Mouse (Mus musculus): Measurements from ENCODE around the gene Cbx5. TPM values are rescaled to one million over a fixed set of nuclear protein-coding genes. Genes with fewer than 3 reads are reported as not detected.
A peak's percentile ranks its signal among the peaks of the same experiment; 100 is the strongest.

Cbx5 gene
- polyA plus RNA-seq, 1 experiment: 52.3 TPM

DNA sequence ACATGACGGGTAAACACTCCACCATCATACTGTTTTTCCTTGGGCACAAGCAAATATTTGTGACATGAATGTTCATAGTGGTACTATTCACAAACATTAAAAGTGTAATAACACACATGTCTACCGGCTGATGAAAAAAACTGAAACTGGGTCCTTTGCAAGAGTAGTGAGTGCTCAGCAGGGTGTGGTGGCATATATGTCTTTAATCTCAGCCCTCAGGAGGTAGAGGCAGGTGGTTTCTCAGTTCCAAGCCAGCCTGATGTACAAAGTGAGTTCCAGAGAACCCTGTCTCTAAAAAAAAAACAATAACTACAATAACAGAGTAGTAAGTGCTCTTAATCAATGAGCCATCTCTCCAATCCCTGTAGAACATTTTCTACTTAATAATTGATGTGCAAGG lies 25.2 kb upstream of the Cbx5 start:
- no peaks in the 10 kb centered on the region for H3K79me3 ChIP-seq (ENCODE audit: low read depth)
- no peaks in the 10 kb centered on the region for H3K79me2 ChIP-seq (ENCODE audit: control insufficient read depth, insufficient read depth)
- H3K36me3 ChIP-seq (ENCODE audit: control insufficient read depth, insufficient read depth): no peaks in the 10 kb centered on the region
- H3K4me3 ChIP-seq (ENCODE audit: insufficient read depth, poor library complexity, severe bottlenecking): no peak overlapping the region
- H3ac ChIP-seq (ENCODE audit: control insufficient read depth, insufficient read length, low read depth): no peak overlapping the region
- no peak for TF ChIP-seq CEBPB (IDR thresholded peaks at IDR 0.05; ENCODE audit: low read depth)
- no peak for TF ChIP-seq MAX (IDR thresholded peaks at IDR 0.05)
- TF ChIP-seq USF1 (IDR thresholded peaks at IDR 0.05; ENCODE audit: low read depth): no peak
- TF ChIP-seq MYOD1 (IDR thresholded peaks at IDR 0.05; ENCODE audit: control insufficient read depth, insufficient read length, low read depth): no peak
- H3K27me3 ChIP-seq (ENCODE audit: control insufficient read depth, insufficient read depth, insufficient read length): no peaks in the 10 kb centered on the region

DNA sequence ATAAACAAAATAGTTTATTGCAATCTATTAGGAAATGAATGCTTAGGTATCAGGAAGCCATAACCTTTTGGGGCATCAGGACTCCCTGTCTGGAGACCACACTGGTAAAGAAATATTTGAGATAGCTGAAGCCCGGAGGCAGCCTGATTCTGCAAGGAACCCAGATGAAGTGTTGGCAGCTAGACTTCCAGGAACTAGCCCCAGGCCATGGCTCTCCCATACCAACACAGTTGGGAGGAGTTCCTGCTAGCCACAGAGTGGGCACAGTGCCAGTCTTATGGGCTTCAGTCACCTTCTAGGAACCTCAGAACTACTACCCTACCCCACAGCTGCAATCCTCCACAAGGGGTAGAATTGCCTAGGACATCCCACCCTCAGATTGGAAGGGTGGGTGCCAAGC lies 20.4 kb upstream of the Cbx5 start:
- Histone ChIP-seq H3ac (ENCODE audit: control insufficient read depth, insufficient read length, low read depth) (no peak overlapping the region), H3K79me3 (ENCODE audit: low read depth) (no peaks in the 10 kb centered on the region), H3K27me3 (ENCODE audit: control insufficient read depth, insufficient read depth, insufficient read length) (no peaks in the 10 kb centered on the region), H3K79me2 (ENCODE audit: control insufficient read depth, insufficient read depth) (no peaks in the 10 kb centered on the region), H3K4me3 (ENCODE audit: insufficient read depth, poor library complexity, severe bottlenecking) (no peak overlapping the region), H3K36me3 (ENCODE audit: control insufficient read depth, insufficient read depth) (no peaks in the 10 kb centered on the region)
- TF ChIP-seq MAX (IDR thresholded peaks at IDR 0.05) (no peak), MYOG (IDR thresholded peaks at IDR 0.05; ENCODE audit: control insufficient read depth, extremely low read depth, insufficient read length) (no peak), CEBPB (IDR thresholded peaks at IDR 0.05; ENCODE audit: low read depth) (no peak)

GRCm38 (mm10) chr15:103259162-103259561 lies 19.5 kb upstream of the Cbx5 start:
- no peak for TF ChIP-seq USF1 (IDR thresholded peaks at IDR 0.05; ENCODE audit: low read depth)
- no peak for TF ChIP-seq MAX (IDR thresholded peaks at IDR 0.05)
- no peak for TF ChIP-seq CTCF (IDR thresholded peaks at IDR 0.05; ENCODE audit: control insufficient read depth, insufficient read depth, insufficient read length)
- no peak for TF ChIP-seq FOSL1 (IDR thresholded peaks at IDR 0.05; ENCODE audit: insufficient read depth, low read length, poor library complexity, severe bottlenecking)
- TF ChIP-seq MYOD1 (IDR thresholded peaks at IDR 0.05; ENCODE audit: control insufficient read depth, insufficient read length, low read depth): no peak
- no peak for TF ChIP-seq CEBPB (IDR thresholded peaks at IDR 0.05; ENCODE audit: low read depth)
- TF ChIP-seq MYOG (IDR thresholded peaks at IDR 0.05; ENCODE audit: control insufficient read depth, extremely low read depth, insufficient read length): no peak
- Histone ChIP-seq H3K4me3 (ENCODE audit: insufficient read depth, poor library complexity, severe bottlenecking) (no peak overlapping the region), H3K36me3 (ENCODE audit: control insufficient read depth, insufficient read depth) (no peaks in the 10 kb centered on the region), H3K79me2 (ENCODE audit: control insufficient read depth, insufficient read depth) (no peaks in the 10 kb centered on the region), H3ac (ENCODE audit: control insufficient read depth, insufficient read length, low read depth) (no peak overlapping the region), H3K27me3 (ENCODE audit: control insufficient read depth, insufficient read depth, insufficient read length) (no peaks in the 10 kb centered on the region), H3K79me3 (ENCODE audit: low read depth) (no peaks in the 10 kb centered on the region)

DNA sequence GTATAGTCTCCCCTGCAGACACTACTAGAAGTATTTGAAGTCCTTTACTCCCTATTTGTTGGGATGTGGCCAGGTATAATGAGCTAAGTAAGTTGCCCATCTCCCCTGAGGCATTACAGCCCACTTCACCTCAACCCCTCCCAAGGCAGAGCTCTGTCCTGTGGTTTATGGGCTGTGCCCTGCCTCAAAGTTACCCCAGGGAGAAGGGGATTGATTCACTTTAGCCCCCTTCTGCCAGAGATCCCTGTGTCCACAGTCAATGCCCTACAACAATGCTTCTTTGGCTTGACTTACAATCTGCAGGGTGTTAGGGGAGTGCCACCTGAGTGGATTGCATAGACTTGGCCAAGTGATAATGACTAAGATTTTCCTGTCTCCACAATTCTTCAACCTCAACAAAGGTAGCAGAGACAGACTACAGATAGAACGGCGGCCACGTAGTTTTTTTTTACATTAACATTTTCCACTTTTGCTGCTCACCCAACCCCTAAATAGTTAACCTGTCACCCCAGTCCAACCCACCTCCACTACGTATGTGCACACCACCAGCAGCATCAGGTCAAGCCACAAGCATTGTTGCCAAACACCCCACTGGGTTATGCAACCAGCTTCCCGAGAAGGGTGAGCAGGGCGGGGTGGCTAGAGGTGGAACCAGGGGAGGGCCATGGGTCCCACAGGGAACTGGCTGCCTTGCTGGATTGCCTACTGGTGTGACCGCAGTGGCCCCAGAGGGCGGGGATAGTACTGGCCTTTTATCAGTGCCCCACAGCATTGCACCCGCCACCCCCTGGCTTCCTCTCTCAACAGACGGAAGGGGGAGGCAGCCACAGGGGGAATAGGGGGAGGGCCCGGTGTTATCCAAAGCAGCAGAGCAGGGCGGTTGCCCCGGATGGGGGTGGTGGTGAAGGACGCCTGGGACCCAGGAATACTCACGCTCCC lies 18.4 kb upstream of the Cbx5 start, which contains the start of gene Nfe2:
Nfe2 (minus strand) TSS at position 614 of the 939 bp plus-strand sequence.
- Histone ChIP-seq H3K36me3 (ENCODE audit: control insufficient read depth, insufficient read depth) (no peaks in the 10 kb centered on the region), H3K79me3 (ENCODE audit: low read depth) (no peaks in the 10 kb centered on the region), H3K4me3 (ENCODE audit: insufficient read depth, poor library complexity, severe bottlenecking) (no peak within 1 kb of the TSS), H3K27me3 (ENCODE audit: control insufficient read depth, insufficient read depth, insufficient read length) (no peaks in the 10 kb centered on the region), H3K79me2 (ENCODE audit: control insufficient read depth, insufficient read depth) (no peaks in the 10 kb centered on the region), H3ac (ENCODE audit: control insufficient read depth, insufficient read length, low read depth) (no peak within 1 kb of the TSS)
- TF ChIP-seq CEBPB (IDR thresholded peaks at IDR 0.05; ENCODE audit: low read depth) (peak; percentile 96), MYOD1 (IDR thresholded peaks at IDR 0.05; ENCODE audit: control insufficient read depth, insufficient read length, low read depth) (no peak), CTCF (IDR thresholded peaks at IDR 0.05; ENCODE audit: control insufficient read depth, insufficient read depth, insufficient read length) (no peak)

DNA sequence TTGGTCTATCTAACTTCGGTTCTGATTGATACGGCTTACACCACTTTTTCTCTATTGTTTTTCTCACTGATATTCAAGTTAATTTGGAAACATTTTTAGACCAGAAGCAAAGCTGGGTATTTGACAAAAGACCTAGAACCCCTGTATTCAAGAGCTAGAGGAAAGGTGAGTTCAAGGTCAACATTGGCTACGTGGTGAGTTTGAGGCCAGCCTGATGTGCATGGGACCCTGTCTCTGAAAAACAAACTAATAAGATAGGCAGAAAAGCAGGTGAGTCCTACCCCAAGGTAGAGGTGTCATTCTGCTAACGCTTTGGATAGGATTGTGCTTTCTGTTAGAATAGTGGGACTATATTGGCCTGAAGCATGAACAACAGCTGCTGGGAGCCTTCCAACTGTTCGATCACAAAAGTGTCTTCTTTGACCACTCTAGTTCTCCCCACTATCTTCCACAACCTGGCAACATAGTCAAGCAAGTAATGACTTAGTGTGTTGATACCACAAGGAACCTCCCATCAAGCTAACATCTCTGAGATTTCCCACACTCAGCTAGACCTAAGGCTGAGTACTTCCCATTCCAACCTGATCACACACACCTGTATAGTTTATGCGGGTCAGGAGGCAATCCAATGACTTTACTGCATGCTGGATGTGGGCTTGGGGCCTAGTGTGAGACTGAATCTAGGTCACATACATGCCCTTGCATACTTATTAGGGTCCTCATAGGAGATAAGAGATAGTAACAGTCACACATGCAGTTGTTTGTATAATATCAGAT lies 16.8 kb upstream of the Cbx5 start:
- H3K36me3 ChIP-seq (ENCODE audit: control insufficient read depth, insufficient read depth): no peaks in the 10 kb centered on the region
- H3ac ChIP-seq (ENCODE audit: control insufficient read depth, insufficient read length, low read depth): no peak overlapping the region
- H3K27me3 ChIP-seq (ENCODE audit: control insufficient read depth, insufficient read depth, insufficient read length): no peaks in the 10 kb centered on the region
- no peak overlapping the region for H3K4me3 ChIP-seq (ENCODE audit: insufficient read depth, poor library complexity, severe bottlenecking)
- H3K79me3 ChIP-seq (ENCODE audit: low read depth): no peaks in the 10 kb centered on the region
- TF ChIP-seq MYOD1 (IDR thresholded peaks at IDR 0.05; ENCODE audit: control insufficient read depth, insufficient read length, low read depth): no peak
- TF ChIP-seq USF1 (IDR thresholded peaks at IDR 0.05; ENCODE audit: low read depth): no peak
- no peak for TF ChIP-seq CEBPB (IDR thresholded peaks at IDR 0.05; ENCODE audit: low read depth)
- TF ChIP-seq FOSL1 (IDR thresholded peaks at IDR 0.05; ENCODE audit: insufficient read depth, low read length, poor library complexity, severe bottlenecking): no peak
- no peak for TF ChIP-seq CTCF (IDR thresholded peaks at IDR 0.05; ENCODE audit: control insufficient read depth, insufficient read depth, insufficient read length)
- no peak for TF ChIP-seq MAX (IDR thresholded peaks at IDR 0.05)
- no peak for TF ChIP-seq MYOG (IDR thresholded peaks at IDR 0.05; ENCODE audit: control insufficient read depth, extremely low read depth, insufficient read length)
- no peaks in the 10 kb centered on the region for H3K79me2 ChIP-seq (ENCODE audit: control insufficient read depth, insufficient read depth)

Measured in C2C12 (cell line).